Mouse (Mus musculus) liver, adult 2 months (tissue): Measurements from ENCODE around the gene Tmprss15. TPM values are rescaled to one million over a fixed set of nuclear protein-coding genes. Genes with fewer than 3 reads are reported as not detected.

ENCODE experiments used
- DNase-seq: peaks from one replicate; pipeline ENCODE4 v3.0.0-alpha.2; 2011; ENCODE audit warnings: low read depth, low spot score; ENCODE audit errors: extremely low read depth
- H3K27ac ChIP-seq: fragments of 200-500 bp; replicated peaks from 2 replicates; pipeline ENCODE4 v1.5.1; 2012; ENCODE audit warnings: low read depth, mild to moderate bottlenecking, control low read depth, inconsistent platforms, low read length; ENCODE audit not compliant: insufficient read depth
- H3K27me3 ChIP-seq: fragments of 200-500 bp; 2 replicates; pipeline ENCODE4 v1.6.1; 2012; ENCODE audit warnings: mild to moderate bottlenecking, moderate library complexity, low read length, inconsistent platforms; ENCODE audit not compliant: control insufficient read depth, insufficient read depth
- H3K36me3 ChIP-seq: fragments of 200-500 bp; 2 replicates; pipeline ENCODE4 v1.6.1; 2012; ENCODE audit warnings: low read length, inconsistent platforms; ENCODE audit not compliant: control insufficient read depth, insufficient read depth
- H3K4me1 ChIP-seq: fragments of 200-500 bp; 2 replicates; pipeline ENCODE4 v1.6.1; 2011; ENCODE audit warnings: low read length; ENCODE audit not compliant: control insufficient read depth, insufficient read depth
- H3K4me3 ChIP-seq: fragments of 200-500 bp; 2 replicates; pipeline ENCODE4 v1.5.1; 2011; ENCODE audit warnings: low read depth, mild to moderate bottlenecking, control low read depth, low read length, moderate library complexity; ENCODE audit not compliant: insufficient read depth
- H3K79me2 ChIP-seq: fragments of 200-500 bp; 2 replicates; pipeline ENCODE4 v1.6.1; 2012; ENCODE audit warnings: inconsistent platforms, mild to moderate bottlenecking, low read length, moderate library complexity; ENCODE audit not compliant: control insufficient read depth, insufficient read depth
- H3K9ac ChIP-seq: fragments of 200-500 bp; 2 replicates; pipeline ENCODE4 v1.6.1; 2012; ENCODE audit warnings: low read depth, mild to moderate bottlenecking, control low read depth, inconsistent platforms, low read length
- CTCF ChIP-seq: fragments of 200-500 bp; IDR thresholded peaks from 2 replicates; pipeline ENCODE4 v1.5.1; 2011; ENCODE audit warnings: low read depth, low read length, control low read depth
- POLR2A ChIP-seq: fragments of 200-500 bp; IDR thresholded peaks from 2 replicates; pipeline ENCODE4 v1.6.1; 2011; ENCODE audit warnings: low read length, control low read depth; ENCODE audit not compliant: insufficient read depth; ENCODE audit errors: extremely low read depth
- WGBS: fragments of 180-500 bp; shearing (Covaris S2); methylation state at CpG from one replicate; pipeline ENCODE4 v1.1.7; 2018; 5-methylcytosine and 5-hydroxymethylcytosine counted together
- polyA plus RNA-seq: library from polyadenylated mRNA; depleted of rRNA; stranded (reverse); fragments of >200 nt; gene quantifications from 2 replicates; pipeline ENCODE4 v1.2.3, GENCODE M21; 2012; rRNA removed
- total RNA-seq: library from RNA; depleted of rRNA; stranded (reverse); fragments of >200 nt; gene quantifications from 2 replicates; pipeline ENCODE4 v1.2.3, GENCODE M21; 2014; rRNA removed

Gene Tmprss15
- total RNA-seq (not detected in 2 replicates), polyA plus RNA-seq (not detected in 2 replicates)

DNA sequence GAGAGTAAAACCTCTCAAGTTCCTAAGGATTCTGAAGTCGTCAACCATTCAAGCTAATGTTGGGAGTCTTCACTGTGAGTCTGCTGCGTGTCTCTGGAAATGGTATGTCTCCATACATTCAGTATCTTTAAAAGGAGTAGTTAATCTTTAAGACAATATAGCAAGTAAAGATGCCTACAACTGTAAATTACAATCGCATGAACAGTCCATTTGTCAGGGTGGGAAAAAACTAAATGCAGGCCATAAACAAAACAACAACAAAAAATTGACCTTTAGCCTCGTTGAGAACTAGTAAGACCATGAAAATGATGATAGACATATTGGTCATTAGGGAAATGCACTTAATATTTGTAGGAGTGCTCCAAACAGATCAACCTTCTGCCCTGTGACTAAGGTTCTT lies at the start of gene Tmprss15:
TSS of gene Tmprss15 (minus strand) at position 101 of the 400 bp plus-strand sequence.
- 82% methylated on average over 4 of the region's 4 CpGs for WGBS
- H3K79me2 ChIP-seq: no peaks in the 10 kb centered on the region
- H3K27ac ChIP-seq: no peak within 1 kb of the TSS
- TF ChIP-seq POLR2A: no peak
- TF ChIP-seq CTCF: no peak
- H3K4me3 ChIP-seq: no peak within 1 kb of the TSS
- no peaks in the 10 kb centered on the region; the same call in 1 of the 2 replicates for H3K4me1 ChIP-seq
- H3K36me3 ChIP-seq: no peaks in the 10 kb centered on the region
- H3K27me3 ChIP-seq: no peaks in the 10 kb centered on the region
- no peak within 1 kb of the TSS for H3K9ac ChIP-seq
- no peak for DNase-seq

DNA sequence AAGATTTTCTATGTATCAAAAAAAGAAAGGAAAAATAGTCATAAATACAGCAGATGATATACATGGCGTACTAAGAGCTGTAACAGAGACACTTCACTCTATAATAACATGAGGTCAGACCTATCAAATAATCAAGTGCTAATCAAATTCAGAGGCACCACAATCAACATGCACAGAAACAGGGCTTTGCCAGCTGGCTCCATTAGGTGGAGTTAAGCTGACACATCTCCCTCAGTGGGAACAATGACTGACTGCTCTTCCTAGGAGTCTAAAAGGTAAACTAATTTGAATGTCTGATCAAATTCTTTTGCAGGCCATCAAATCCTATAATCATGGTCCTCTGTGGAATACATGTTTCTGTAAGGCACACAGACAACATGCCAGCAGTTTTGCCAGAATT lies 24.0 kb upstream of the Tmprss15 start:
- Histone ChIP-seq H3K9ac (no peak overlapping the region), H3K4me3 (no peak overlapping the region), H3K27me3 (no peaks in the 10 kb centered on the region), H3K79me2 (no peaks in the 10 kb centered on the region), H3K4me1 (no peaks in the 10 kb centered on the region), H3K36me3 (no peaks in the 10 kb centered on the region), H3K27ac (no peak overlapping the region)
- no peak for DNase-seq
- 83% methylated on average over 1 of the region's 1 CpGs for WGBS
- no peak for TF ChIP-seq CTCF
- TF ChIP-seq POLR2A: no peak

DNA sequence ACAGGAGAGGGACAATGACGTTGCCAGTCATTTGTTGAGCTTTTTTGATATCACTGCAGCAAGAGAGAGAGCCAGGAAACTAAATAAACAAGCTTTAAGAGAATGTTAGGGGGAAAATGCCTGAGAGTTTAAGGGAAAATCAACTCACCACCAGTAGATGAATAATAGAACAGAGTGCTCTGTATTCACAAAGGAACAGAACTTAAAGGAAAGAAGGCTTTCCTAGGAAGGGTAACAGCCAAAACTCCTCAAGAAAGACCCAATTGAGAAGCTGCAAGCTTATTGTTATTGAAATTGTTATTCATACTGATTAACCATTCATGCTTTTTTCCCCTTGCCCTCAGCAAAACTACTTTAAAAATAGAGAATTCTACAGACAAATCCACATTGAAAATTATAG lies 18.6 kb upstream of the Tmprss15 start:
- no peaks in the 10 kb centered on the region for H3K27me3 ChIP-seq
- no peaks in the 10 kb centered on the region for H3K36me3 ChIP-seq
- no peak overlapping the region for H3K9ac ChIP-seq
- no peaks in the 10 kb centered on the region for H3K4me1 ChIP-seq
- DNase-seq: no peak
- H3K27ac ChIP-seq: no peak overlapping the region
- no peaks in the 10 kb centered on the region for H3K79me2 ChIP-seq
- WGBS: 42% methylated on average over 1 of the region's 1 CpGs
- TF ChIP-seq POLR2A: no peak
- TF ChIP-seq CTCF: no peak
- no peak overlapping the region for H3K4me3 ChIP-seq

DNA sequence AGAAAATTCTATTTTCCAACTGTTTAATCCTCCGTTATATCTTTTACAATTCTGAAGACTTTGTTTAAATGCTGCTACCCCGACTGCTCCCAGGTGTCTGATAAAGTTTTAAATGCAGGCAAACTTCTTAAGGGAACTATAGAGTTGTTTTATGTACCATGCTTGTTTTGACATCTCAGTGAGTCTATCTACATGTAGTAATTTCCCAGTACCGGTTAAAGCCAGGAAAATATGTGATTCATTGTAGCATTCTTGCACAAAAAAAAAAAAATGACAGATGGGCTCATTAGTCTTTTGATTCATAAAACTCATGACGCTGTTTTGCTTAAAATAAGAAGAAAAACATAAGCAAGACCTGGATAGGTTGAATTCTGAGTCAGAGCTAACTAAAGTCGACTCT lies 18.1 kb upstream of the Tmprss15 start:
- no peak overlapping the region for H3K4me3 ChIP-seq
- no peaks in the 10 kb centered on the region for H3K36me3 ChIP-seq
- H3K27ac ChIP-seq: no peak overlapping the region
- H3K4me1 ChIP-seq: no peaks in the 10 kb centered on the region
- 76% methylated on average over 5 of the region's 5 CpGs for WGBS
- TF ChIP-seq CTCF (no peak), POLR2A (no peak)
- no peaks in the 10 kb centered on the region for H3K27me3 ChIP-seq
- no peak overlapping the region for H3K9ac ChIP-seq
- DNase-seq: no peak
- no peaks in the 10 kb centered on the region for H3K79me2 ChIP-seq

DNA sequence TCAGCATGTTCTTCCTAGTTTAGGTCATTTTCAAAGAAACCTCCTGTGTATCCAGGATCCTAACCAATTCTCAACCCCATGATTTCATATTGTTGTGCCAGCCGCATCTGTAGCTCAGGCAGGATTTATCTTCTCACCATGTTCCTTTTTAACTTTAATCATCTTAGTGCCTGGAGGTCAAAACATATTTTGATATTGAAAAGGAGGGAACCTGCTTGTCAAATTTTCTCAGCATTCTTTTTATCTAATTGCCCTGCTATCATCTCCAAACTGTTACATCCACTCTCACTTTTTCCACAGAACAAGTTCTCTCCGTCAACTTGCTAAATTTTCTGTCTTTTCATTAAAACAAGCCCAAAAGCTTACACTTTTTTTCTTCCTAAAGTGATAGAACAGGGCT lies 9.4 kb upstream of the Tmprss15 start:
- Histone ChIP-seq H3K9ac (no peak overlapping the region), H3K27me3 (no peaks in the 10 kb centered on the region), H3K79me2 (no peaks in the 10 kb centered on the region), H3K27ac (no peak overlapping the region), H3K4me3 (no peak overlapping the region), H3K4me1 (no peaks in the 10 kb centered on the region), H3K36me3 (no peaks in the 10 kb centered on the region)
- 80% methylated on average over 2 of the region's 2 CpGs for WGBS
- DNase-seq: no peak
- TF ChIP-seq POLR2A: no peak
- TF ChIP-seq CTCF: no peak

DNA sequence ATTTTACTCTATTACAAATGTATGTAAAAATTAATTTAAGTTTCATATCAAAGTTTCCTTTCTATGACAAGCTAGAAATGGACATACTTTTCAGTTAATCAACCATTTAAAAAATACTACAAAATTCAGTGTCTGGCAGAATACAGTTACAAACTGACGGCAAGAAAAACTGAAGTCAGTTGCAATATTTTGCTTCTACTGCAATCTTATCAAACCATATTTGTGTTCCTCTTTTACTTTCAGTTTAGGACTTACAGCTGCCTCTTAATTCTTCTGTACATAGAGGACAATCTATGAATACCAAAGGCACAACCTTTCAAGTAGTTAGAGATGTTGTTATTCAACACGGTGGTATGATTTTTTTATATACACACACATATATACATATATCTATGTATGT lies 7.4 kb upstream of the Tmprss15 start:
- no peaks in the 10 kb centered on the region for H3K36me3 ChIP-seq

More for the DNA sequence above, 7.4 kb upstream of the Tmprss15 start:
- Histone ChIP-seq H3K4me3 (no peak overlapping the region), H3K27me3 (no peaks in the 10 kb centered on the region), H3K27ac (no peak overlapping the region), H3K9ac (no peak overlapping the region), H3K79me2 (no peaks in the 10 kb centered on the region), H3K4me1 (no peaks in the 10 kb centered on the region)
- WGBS: 81% methylated on average over 2 of the region's 2 CpGs
- DNase-seq: no peak
- TF ChIP-seq CTCF (no peak), POLR2A (no peak)
